Mouse (Mus musculus) cerebellum, adult 9-10 months (tissue): ENCODE measurements around the gene 9130213A22Rik.
A peak's percentile ranks its signal among the peaks of the same experiment; 100 is the strongest.

ENCODE experiments used
- DNase-seq: peaks from one replicate; pipeline ENCODE4 v3.0.0; 2022

Gene 9130213A22Rik

DNA sequence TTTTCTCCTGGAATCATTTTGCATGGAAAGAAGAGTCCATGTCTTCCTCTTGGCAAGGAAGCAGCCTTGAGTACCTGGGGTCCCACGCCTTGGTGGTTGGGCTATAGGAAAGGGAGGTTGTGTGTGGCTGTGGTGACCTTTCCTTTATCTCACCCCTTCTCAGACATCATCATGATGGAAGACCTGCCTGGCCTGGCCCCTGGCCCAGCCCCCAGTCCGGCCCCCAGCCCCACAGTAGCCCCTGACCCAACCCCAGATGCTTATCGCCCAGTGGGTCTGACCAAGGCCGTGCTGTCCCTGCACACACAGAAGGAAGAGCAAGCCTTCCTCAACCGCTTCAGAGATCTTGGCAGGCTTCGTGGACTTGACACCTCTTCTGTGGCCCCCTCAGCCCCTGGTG is 17.2 kb downstream of the 9130213A22Rik start:
- DNase-seq: no peak

DNA sequence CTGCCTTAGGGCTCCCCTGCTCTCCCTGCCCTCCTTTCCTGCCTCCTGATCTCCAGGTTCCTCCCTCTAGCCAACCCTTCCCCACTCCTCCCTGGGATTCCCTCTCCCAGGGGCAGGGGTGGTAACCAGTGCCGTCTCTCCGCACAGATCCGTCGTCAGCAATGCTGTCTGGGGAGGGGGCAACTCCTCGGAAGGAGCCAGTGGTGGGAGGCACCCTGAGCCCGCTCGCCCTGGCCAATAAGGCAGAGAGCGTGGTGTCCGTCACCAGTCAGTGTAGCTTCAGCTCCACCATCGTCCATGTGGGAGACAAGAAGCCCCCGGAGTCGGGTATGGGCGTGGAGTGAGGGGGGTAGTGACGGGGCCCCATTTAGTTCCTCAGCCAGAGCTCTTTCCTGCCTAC is 17.9 kb downstream of the 9130213A22Rik start:
- DNase-seq: no peak

DNA sequence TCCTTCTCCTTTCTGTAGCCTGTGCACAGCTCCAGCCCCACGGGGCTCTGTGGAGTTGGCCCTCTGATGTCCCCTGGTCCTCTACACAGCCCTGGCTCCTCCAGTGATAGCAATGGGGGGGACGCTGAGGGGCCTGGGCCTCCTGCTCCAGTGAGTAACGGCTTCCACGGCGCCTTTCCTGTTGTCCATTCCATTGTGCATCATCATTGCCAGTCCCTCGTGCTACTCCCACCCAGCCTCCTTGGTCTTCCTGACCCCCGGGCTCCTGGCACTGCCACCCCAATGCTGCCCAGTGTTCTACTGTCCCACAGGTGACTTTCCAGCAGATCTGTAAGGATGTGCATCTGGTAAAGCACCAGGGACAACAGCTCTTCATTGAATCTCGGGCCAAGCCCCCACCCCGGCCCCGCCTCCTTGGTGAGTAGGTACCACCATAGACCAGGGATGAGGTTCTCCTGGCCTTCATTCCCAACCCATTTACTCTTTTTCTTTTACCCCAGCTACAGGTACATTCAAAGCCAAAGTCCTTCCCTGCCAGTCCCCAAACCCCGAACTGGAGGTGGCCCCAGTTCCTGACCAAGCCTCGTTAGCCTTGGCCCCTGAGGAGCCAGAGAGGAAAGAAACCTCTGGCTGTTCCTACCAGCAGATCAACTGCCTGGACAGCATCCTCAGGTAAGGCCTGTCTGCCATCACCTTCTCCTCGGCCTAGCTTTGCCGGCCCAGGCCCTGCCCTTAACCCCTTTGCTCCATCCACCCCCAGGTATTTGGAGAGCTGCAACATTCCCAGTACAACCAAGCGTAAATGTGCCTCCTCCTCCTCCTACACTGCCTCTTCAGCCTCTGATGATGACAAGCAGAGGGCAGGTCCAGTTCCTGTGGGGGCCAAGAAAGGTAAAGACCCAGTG is 18.6 kb downstream of the 9130213A22Rik start:
- peak; percentile 47 for DNase-seq

DNA sequence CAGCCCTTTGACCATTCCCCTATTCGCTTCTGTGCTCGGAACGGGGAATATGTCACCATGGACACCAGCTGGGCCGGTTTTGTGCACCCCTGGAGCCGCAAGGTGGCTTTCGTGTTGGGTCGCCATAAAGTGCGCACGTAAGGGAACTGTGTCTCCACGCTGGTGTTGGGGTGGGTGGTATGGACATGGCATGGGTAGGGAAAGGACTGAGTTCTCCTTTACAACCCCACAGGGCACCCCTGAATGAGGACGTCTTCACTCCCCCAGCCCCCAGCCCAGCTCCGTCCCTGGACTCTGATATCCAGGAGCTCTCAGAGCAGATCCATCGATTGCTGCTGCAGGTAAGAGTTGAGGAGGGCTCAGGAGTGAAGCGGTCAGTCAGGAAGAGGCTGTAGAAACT is 19.3 kb downstream of the 9130213A22Rik start:
- peak; percentile 46 for DNase-seq

DNA sequence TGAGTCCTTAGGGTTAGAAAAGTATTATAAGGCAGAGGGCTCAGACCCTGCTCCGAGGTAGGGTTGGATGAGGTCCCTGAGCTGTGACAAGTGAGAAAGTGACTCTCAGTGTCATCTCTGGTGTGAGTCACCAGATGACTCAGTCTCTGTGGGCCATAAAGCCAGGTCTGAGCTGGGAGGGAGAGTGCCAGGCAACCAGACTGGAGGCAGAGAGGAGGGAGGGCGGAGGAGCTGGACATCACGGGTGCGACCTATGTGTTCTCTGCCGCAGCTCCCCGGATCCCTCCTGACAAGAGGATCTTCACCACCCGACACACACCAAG is 20.0 kb downstream of the 9130213A22Rik start:
- no peak for DNase-seq

DNA sequence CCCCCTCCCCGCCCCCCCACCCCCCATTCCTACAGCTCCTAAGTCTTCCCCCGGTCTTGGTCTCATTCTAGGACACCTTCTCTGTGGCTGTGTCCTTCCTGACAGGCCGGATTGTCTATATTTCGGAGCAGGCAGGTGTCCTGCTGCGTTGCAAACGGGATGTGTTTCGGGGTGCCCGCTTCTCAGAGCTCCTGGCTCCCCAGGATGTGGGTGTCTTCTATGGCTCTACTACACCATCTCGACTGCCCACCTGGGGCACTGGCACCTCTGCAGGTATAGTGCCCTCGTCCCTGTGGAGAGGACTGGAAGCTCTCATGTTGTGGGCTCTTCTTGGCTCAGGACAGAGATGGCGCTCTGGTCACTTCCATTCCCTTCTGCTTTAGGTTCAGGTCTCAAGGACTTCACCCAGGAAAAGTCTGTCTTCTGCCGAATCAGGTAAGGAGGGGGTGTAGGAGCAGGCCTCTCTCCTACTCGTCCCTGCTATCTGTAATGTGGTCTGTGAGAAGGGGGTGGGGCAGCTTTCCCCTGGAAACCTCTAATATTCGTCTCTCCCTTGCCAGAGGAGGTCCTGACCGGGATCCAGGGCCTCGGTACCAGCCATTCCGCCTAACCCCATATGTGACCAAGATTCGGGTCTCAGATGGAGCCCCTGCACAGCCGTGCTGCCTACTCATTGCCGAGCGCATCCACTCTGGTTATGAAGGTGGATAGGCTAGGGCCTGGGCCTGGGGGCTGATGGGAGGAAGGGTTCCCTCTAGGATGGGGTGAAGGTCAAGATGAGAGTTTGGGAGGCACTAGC is 20.6 kb downstream of the 9130213A22Rik start:
- peak; percentile 69 for DNase-seq

DNA sequence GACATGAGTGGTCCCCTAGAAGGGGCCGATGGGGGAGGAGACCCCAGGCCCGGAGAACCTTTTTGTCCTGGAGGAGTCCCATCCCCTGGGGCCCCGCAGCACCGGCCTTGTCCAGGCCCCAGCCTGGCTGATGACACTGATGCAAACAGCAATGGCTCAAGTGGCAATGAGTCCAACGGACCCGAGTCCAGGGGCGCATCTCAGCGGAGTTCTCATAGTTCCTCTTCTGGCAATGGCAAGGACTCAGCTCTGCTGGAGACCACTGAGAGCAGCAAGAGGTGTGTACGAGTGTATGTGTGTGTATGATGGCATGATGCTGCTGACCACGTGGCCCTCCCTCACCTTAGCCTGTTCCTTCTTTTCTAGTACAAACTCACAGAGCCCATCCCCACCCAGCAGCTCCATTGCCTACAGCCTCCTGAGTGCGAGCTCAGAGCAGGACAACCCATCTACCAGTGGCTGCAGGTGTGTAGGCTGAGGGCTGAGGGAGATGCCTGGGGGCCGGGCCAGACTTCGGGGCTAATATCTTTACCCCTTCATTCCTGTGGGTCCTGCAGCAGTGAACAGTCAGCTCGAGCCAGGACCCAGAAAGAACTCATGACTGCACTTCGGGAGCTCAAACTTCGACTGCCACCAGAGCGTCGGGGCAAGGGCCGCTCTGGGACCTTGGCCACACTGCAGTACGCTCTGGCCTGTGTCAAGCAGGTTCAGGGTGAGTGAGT is 21.6 kb downstream of the 9130213A22Rik start:
- peak; percentile 70 for DNase-seq

DNA sequence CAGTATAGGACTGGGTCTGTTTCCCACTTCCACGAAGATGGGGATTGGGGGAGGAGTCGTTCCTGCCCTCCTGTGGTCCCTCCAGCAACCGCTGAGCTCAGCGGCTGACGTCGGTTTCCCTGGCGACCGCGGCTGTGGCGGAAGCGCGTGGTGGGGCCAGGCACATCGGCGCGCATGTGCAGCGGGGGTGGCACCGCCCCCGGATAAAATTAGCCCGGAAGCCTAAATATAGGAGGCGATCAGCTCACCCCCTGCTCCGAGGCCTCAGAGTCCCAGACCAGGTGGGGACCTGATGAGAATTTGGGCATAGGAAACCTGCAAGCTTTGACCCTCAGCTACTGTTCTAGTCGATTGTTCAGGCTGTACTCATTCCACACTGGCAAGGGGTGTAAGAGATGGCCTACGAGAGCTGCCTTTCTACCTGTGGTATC is 22.5 kb downstream of the 9130213A22Rik start:
- peak; percentile 91 for DNase-seq

DNA sequence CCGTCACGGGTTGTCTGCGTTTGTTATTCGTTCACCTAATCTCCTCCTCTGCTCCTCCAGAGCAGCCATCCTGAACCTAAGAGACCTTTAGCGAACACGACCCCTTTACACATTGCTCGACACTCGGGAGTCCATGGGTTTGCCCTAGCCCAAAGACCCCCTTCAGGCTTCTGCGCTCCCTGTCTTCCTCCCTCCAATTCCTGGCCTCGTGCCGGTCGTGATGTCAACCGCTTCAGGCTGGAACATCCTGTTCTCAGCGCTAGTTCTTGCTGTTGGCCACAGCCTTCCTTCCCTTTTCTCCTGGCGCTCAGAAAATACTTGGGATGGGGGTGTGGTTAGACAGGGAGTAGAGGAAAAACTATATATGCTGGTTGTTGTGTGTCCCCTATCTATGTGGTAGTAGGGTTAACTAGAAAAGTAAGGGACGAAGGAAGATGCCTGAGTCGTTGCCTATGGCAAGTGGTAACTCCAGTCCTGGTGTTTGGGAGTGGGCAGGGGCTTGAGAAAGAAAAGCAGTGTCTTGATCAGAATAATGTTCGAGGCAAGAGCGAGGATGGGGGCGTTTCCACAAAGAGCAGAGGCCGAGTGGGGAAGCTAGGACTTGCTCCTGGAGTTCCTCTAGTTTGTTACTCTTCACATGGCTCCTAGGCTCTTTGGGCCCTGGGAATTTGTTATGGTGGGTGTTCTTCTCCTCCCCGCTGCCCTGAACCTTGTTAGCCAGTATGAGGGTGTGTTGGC is 23.0 kb downstream of the 9130213A22Rik start:
- DNase-seq: peak; percentile 86

DNA sequence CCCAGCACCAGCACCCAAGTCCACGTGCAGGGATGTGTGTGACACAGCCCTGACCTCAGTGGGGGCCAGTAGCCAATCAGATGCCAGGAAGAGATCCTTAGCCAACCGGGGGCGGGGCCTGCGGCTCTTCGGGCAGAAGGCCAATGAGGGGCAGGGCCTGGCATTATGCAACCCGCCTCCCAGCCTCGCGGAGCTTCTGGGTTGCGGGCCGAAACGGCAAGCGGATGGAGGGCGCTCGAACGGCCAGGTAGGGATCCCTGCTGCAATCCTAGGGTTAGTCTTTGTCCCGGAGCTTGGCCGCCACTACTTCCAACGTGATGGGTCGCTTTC is 23.7 kb downstream of the 9130213A22Rik start:
- DNase-seq: peak; percentile 99

DNA sequence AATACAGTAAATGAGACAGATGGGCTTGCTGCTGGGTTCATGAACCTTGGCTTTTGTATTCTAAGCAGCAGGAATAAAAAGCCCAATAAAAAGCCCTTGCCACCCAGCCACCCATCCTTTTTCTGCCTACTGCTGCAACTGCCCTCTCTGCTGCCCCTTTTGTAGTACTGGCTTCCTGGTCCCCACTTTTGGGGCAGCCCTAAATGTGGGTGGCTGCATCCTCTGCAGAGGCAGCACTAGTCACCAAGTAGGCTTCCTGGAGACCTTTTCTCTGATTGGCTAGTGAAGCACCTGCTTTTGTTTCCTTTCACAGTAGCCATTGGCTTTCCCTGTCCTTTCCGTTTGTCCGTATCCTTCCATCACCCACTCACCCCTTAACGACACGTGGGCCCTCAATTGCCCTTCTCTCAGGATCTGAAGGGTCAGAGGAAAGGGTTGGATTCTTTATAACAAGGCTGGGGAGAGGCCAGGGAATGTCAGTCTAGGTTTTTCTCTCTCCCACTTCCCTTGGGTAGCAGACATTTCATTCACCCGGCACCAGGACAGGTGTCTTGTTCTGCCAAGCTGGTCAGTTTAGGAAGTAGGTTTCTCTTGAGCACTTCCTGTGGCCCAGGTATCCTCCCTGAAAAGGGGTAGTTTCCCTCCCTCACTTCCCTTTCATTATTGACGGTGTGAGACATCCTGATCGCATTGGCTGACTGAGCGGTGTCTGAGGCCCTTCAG is 24.2 kb downstream of the 9130213A22Rik start:
- DNase-seq: no peak

DNA sequence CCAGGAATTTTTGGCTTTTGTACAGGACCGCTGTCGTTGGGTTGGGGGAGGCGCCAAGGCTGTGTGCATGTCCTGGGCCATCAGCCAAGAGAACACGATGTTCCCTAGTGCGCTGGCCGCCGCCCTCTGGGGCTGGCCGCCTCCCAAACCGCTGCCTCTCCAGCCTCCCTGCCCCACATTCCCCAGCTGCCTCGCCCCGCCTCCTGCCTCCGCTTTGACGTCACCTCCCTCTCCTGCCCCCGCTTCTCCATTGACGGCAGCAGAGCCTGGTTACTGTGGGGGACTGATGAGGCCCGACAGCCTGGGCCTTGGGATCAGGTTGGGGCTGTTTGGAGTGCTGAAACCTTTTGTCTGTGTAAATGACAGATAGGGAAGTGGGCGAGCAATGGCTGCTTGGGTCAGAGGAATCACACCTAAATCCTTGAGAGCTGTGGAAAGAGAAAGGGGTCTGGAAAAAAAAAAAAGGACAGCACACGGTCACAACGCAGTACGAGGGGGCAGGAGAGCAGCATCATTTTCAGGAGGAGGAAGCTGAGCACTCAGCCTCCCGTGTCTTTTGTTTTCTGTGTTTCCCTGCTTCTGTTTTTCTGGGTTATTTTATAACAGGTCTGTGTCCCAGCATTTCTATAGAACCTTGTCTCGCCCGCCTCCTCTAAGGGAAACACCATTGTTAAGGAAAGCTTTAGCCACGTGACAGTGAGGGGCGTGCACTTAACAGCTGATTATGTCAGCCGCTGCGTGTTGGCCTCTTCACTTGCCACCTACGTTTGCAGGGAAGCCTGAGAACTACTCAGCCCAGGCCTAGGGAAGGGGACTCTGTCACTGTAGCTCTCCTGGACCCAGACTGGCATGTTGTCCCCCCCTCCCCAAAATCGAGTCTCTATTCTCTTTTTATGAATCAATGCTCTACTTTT is 25.1 kb downstream of the 9130213A22Rik start:
- peak; percentile 92 for DNase-seq

DNA sequence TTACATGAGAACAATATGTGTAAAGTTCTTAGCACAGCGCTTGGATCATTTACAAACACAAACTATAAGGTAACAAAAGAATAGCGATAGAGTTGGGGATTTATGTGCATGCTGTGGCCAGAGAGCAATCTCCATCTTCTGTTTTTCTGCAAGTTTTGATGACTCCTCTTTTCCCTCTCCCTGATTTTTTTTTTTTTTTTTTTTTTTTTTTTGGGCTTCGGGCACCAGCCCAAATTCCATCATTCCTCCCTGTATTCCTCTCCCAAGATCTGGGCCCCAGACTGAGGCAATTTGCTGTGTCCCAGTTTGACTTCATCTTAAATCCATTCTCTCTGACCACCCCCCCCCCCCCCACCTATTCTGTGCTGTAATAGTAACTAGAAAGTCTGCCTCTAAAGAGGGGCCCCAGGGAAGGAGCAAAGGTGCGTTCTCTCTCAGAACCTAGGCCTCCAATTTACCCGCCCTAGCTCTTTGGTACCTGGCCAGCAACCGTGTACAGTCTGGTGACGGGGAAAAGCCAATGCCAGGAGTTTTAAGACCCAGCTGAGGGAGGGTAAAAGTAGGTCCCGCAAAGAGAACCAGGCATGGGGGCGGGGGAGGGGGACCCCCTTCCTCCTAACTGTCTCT is 25.9 kb downstream of the 9130213A22Rik start:
- no peak for DNase-seq

DNA sequence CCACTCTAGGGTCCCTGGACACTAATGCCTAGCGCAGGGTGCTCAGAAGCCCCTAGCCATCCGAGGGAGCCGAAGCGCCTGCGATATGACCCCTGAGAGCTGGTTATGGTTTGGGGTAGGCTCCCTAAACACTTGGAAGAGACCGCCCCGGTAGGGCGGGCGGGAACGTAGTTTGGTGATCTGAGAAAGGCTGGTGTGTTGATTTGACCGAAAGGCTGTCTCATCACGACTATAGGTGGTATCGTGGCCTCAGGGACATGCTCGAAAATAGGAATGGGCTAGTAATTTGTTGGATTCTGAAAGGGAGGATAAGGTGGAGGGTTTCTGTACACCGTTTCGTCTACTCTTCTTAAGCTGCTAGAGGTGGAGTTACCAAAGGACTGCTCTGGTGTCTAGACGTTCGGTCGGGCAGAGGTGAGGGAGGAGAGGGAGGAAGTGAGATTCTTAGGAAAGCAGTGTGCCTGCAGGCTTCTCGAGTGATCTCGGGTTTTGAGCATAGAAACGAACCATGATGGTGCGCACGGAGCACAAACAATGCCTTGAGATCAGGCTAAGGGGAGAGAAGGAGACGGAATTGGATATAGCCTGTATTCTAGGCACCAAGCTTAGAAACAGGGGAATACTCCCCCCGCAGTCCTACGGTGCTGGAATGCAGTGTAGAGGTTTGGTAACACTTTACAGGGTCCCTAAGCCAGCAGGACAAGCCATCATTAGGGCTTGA is 26.7 kb downstream of the 9130213A22Rik start:
- DNase-seq: peak; percentile 66

DNA sequence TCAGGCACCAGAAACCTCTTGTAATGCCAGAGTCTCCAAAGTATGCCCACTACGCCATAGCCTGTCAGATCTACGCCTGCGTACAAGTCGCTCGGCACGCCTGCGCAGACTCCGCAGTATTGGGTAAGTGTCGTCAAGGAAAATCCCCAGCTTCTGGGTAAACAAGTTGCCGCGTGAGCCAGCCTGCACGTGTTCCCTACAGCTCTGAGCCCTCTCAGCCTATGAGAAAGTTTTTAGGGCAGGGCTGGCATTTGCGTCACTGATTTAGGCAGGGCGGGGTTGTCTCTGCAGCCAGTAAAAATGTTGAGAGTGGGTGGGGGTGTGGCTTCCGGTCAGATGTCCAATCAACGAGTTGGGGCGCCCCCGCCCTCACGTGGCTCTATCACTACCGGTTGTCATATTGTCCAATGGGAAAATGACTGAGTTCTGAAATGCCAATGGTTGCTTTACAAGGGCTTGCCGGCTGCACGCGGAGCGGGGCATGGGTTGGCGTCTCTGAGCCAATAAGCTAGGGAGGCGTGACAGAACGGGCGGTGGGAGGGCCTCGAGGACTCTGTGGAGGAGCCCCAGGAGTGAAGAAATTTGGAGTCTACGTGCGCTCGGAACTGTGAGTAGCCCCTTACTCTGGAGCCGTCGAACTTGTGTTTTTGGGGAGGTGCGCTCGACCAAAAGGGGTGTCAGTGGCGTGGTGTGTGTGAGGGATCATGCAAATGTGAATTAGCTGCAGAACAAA is 27.5 kb downstream of the 9130213A22Rik start, which contains the start of gene Per1:
Per1 (plus strand) TSS at position 521 of the 733 bp plus-strand sequence.
- DNase-seq: peak; percentile 100

DNA sequence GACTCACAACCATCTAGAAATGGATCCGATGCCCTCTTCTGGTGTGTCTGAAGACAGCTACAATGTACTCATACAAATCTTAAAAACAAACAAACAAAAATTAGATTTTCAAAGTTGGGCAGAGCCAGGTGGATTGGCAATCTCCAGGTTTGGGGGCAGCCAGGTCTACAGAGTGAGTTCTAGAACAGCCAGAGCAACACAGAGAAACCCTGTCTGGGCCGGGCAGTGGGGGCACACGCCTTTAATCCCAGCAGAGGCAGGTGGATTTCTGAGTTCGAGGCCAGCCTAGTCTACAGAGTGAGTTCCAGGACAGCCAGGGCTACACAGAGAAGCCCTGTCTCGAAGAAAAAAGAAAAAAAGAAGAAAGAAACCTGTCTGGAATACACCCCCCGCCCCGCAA is 28.5 kb downstream of the 9130213A22Rik start:
- DNase-seq: peak; percentile 64

DNA sequence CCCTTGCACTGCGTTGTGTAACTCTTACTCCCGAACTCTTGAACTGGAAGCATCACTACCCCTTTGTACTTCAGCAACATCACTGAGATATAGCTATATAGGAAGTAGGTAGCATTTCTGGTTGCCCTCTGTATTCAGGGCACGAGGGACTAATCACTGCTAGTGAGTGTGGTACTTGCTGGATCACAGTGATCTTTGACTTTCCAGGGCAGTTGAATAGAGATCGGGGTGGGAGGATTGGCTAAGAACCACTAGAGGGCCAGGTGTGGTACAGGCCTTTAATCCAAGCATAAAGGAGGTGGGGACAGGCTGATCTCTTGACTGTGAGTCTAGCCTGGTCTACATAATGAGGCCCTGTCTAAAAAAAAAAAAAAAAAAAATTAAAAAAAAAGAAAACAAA is 29.5 kb downstream of the 9130213A22Rik start:
- DNase-seq: no peak

DNA sequence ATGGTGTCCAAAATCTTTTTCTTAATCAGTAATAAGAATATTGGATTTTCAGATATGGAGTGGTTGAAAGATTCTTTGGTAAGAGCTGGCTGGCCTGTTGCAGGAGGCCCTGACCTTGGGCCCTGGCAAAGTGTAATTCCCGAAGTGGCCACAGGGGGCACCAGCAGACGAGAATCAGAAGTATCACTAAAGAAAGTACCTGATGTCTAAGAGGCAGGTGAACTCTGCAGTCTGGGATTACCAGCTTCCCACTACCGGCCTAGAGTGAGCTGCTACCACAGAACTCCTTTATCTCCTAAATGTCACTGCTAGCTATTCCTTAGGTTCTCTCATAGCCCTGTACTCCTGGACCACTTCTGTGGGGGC is 30.0 kb downstream of the 9130213A22Rik start:
- peak; percentile 94 for DNase-seq
